In genomic region chr2:38336606-38337005, GRCm38 (mm10) we compare ENCODE assay signal across 10 mouse cellular contexts. TPM values are rescaled to one million over a fixed set of nuclear protein-coding genes. Genes with fewer than 3 reads are reported as not detected.
A peak's percentile ranks its signal among the peaks of the same experiment; 100 is the strongest.
DNase-seq lines count a peak whose midpoint lies in the region; ATAC-seq and TF ChIP-seq lines count a peak whose summit lies in the region.
"Had no signal": no experiment of that assay in that cellular context is flagged by ENCODE, and none has a peak within 500 bp of the region (broad histone marks: within the 10 kb centered on the region; RNA-seq: fewer than 3 reads in every experiment).

No protein-coding gene starts in this region.

- H3K9me3 ChIP-seq in forebrain, embryonic 13.5 days (replicated peaks): no peaks in the 10 kb centered on the region
- H3K9me3 ChIP-seq in limb, embryonic 14.5 days (ENCODE audit: control insufficient read depth, low read length): no peaks in the 10 kb centered on the region

- intact Hi-C loops in heart, postnatal 36 days (cut with DNase I): no loop called here

- peaks cover 54% of the 10 kb centered on the region for H3K27me3 ChIP-seq in forebrain, embryonic 13.5 days
- H3K27me3 ChIP-seq in limb, embryonic 14.5 days (ENCODE audit: control insufficient read depth, insufficient read depth, low read length): peaks cover 65% of the 10 kb centered on the region

- TF ChIP-seq POLR2A in limb, embryonic 14.5 days (IDR thresholded peaks at IDR 0.05; ENCODE audit: borderline replicate concordance, extremely low read depth, insufficient read depth, insufficient read length): no peak

- H3K27ac ChIP-seq in forebrain, embryonic 13.5 days: no peak overlapping the region
- no peak overlapping the region for H3K27ac ChIP-seq in limb, embryonic 14.5 days (replicated peaks; ENCODE audit: low read depth, low read length)
- H3K27ac ChIP-seq: layer of hippocampus, adult 2 months had no signal

- DNase-seq in heart, adult 11 months: peak; percentile 83
- no peak for DNase-seq in heart, postnatal 36 days
- peak; percentile 31 for DNase-seq in ES-CJ7 (ENCODE audit: low read depth, low spot score)
- DNase-seq in limb, embryonic 14.5 days (ENCODE audit: low spot score): no peak
- no peak for DNase-seq in natural killer cell, adult 2 months (ENCODE audit: low spot score in 2 of 2)
- no peak for DNase-seq in lung, postnatal 14 days
- DNase-seq in gastrocnemius, postnatal 25 days: no peak

- peak overlapping the region; percentile 25 for H3K4me3 ChIP-seq in forebrain, embryonic 13.5 days
- H3K4me3 ChIP-seq in limb, embryonic 14.5 days (replicated peaks; ENCODE audit: low read length): no peak overlapping the region
- H3K4me3 ChIP-seq: layer of hippocampus, adult 2 months had no signal

- H3K36me3 ChIP-seq in forebrain, embryonic 13.5 days (ENCODE audit: poor library complexity, severe bottlenecking): no peaks in the 10 kb centered on the region
- no peaks in the 10 kb centered on the region for H3K36me3 ChIP-seq in limb, embryonic 14.5 days (ENCODE audit: control insufficient read depth, insufficient read depth, low read length)

- peak overlapping the region; percentile 54 for H3K9ac ChIP-seq in forebrain, embryonic 13.5 days
- H3K9ac ChIP-seq in limb, embryonic 14.5 days (ENCODE audit: low read depth, low read length, severe bottlenecking): no peak overlapping the region

- H3K4me1 ChIP-seq in forebrain, embryonic 13.5 days: peaks cover 39% of the 10 kb centered on the region
- H3K4me1 ChIP-seq in limb, embryonic 14.5 days (ENCODE audit: control insufficient read depth, insufficient read depth, low read length): peaks cover 10% of the 10 kb centered on the region

- no peak for ATAC-seq in forebrain, embryonic 13.5 days
- ATAC-seq in limb, embryonic 14.5 days (ENCODE audit: low FRiP score, low read depth): no peak

- WGBS in forebrain, embryonic 13.5 days: 4% methylated on average over 17 of the region's 17 CpGs
- WGBS in limb, embryonic 14.5 days: 6% methylated on average over 17 of the region's 17 CpGs

- peak overlapping the region; percentile 93 for H3K4me2 ChIP-seq in forebrain, embryonic 13.5 days
- peak overlapping the region; percentile 39 for H3K4me2 ChIP-seq in limb, embryonic 14.5 days (replicated peaks; ENCODE audit: low read depth, low read length, severe bottlenecking)

RNA-seq across cellular contexts. Expression of gene Lhx2, which starts 2.5 kb away (rescaled TPM):
- not detected for total RNA-seq in heart, postnatal 36 days (2021)
- polyA plus RNA-seq in forebrain, embryonic 13.5 days (2015; fragmentation: Nextera tagmentation; extraction: Ambion mirVana): 153 and 167 TPM in 2 replicates
- 27.5 and 37.0 TPM in 2 replicates for polyA plus RNA-seq in limb, embryonic 14.5 days (2012; rRNA removed)
- polyA plus RNA-seq in limb, embryonic 14.5 days (2014; fragmentation: Nextera tagmentation; extraction: Ambion mirVana): 8.7 and 11.4 TPM in 2 replicates
- total RNA-seq in gastrocnemius, postnatal 25 days (2021): under 1 TPM; 0.13 to 0.38 TPM
- total RNA-seq: monocyte, adult 5-6 weeks had no signal

RNA-seq across cellular contexts. Expression of gene Dennd1a, which starts 49.4 kb away (rescaled TPM):
- total RNA-seq in heart, postnatal 36 days (2021): 10 to 100 TPM; 25.3 to 26.2 TPM
- 17.7 and 19.9 TPM in 2 replicates for polyA plus RNA-seq in forebrain, embryonic 13.5 days (2015; fragmentation: Nextera tagmentation; extraction: Ambion mirVana)
- polyA plus RNA-seq in limb, embryonic 14.5 days (2012; rRNA removed): 22.9 and 30.9 TPM in 2 replicates
- 11.8 and 12.9 TPM in 2 replicates for polyA plus RNA-seq in limb, embryonic 14.5 days (2014; fragmentation: Nextera tagmentation; extraction: Ambion mirVana)
- total RNA-seq in gastrocnemius, postnatal 25 days (2021): 10 to 100 TPM; 17.7 to 18.9 TPM

Comparison
In these comparisons a context has a peak if more than half of its experiments do, and no peak if none do; other contexts are left out.
1. DNase-seq: peak in heart, adult 11 months (single experiment) and ES-CJ7 (single experiment); none in heart, postnatal 36 days (0 of 2), limb, embryonic 14.5 days (single experiment), natural killer cell, adult 2 months (0 of 2), lung, postnatal 14 days (single experiment) and gastrocnemius, postnatal 25 days (single experiment).